Mouse (Mus musculus): ENCODE measurements at regions not wholly inside any gene's neighbourhood (a gene's known extent, or its start where the extent isn't known, plus 50 kb on each side); places are given as distances from the start of the nearest gene placed in this dataset.

DNA sequence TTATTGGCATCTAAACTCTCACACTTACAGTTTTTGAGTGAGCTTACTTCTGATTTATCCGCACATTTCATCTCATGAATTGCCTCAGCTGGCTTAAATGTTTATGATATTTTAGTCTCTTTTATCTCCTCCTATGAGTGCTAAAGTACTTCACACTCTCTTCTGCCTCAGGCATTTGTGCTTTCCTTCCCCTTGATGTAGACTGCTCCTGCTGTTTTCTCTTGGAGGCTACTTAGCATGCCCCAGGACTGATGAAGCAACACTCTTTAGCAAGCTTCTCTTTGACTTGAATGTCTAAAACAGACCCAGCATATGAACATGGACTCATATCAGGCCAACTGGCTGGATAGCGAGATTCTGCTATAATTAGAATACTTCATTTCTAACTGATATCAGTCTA, 882.8 kb downstream of the Tecrl start:
- DNase-seq (ENCODE audit: low read depth, low spot score), result no peak

DNA sequence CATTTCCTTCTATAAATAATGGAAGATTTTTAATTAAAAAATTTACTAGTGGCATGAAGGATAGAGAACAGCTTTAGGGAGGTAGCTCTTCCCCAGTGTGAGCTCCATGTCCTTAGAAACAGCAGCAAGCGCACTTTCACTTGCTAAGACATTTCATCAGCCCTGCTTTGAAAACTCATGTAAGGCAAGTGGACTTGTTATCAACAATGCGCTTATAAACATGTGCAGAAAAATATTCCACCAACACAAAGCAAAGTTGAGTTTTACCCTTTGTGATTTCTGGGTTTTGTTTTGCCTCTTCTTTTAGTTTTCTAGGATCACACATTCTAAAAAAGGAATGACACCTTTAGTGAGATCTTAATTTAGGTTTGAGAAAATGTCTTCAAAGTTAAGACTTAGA, 890.7 kb downstream of the Tecrl start:
- DNase-seq (ENCODE audit: low read depth, low spot score), result no peak

DNA sequence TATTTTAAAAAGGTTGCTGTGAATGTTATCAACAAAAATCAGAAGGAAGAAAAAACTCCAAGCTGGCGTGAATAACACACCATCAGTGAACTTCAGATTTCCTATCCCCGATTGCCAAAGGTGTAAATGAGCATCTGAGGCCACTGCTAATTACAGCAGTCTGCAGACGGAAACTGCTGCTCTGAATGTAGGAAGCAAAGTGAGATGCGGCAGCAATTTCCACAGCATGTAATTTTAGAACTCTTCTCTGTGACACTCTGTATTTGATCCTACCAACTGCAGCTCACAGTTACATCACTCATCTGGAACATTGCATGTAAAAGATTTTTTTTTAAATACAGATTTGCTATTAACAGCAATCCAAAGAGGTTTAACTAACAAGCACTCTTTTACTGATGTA, 913.7 kb downstream of the Tecrl start:
- DNase-seq (ENCODE audit: low read depth, low spot score), result no peak

DNA sequence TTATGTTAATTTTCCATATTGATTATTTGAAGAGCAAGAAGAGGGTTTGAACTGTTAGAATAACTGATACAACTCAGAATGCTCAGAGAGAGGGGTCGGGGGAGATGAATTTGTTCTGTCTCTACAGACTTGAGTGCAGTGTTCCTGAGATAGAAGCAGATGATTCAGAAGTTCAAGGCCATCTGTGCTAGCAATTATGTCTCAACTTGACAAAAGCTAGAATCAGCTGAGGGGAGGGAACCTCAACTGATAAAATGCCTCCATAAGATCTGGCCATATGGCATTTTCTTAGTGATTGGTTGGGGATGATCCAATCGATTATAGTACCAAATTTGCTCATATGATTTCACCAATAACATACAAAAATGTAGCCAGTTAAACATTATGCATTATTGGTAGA, 914.9 kb downstream of the Tecrl start:
- DNase-seq (ENCODE audit: low read depth, low spot score), result no peak

DNA sequence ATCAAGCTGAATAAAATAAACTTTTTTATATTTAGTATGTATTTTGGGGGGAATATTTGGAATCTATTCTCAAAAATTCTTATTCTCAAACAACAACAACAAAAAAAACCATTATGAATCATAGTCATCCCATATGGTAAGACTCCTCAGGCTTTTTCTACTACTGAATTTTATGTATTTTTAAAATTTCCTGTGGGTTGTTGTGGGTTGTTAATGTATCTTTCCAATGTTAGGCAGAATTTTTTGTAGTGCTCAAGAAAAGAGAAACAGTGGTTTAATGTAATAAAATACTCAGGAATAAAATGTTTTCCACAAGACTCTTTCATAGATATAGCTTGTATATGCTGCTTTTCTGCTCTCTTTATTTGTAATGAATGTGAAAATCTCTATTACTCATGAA, 934.6 kb downstream of the Tecrl start:
- no peak for DNase-seq (ENCODE audit: low read depth, low spot score)

DNA sequence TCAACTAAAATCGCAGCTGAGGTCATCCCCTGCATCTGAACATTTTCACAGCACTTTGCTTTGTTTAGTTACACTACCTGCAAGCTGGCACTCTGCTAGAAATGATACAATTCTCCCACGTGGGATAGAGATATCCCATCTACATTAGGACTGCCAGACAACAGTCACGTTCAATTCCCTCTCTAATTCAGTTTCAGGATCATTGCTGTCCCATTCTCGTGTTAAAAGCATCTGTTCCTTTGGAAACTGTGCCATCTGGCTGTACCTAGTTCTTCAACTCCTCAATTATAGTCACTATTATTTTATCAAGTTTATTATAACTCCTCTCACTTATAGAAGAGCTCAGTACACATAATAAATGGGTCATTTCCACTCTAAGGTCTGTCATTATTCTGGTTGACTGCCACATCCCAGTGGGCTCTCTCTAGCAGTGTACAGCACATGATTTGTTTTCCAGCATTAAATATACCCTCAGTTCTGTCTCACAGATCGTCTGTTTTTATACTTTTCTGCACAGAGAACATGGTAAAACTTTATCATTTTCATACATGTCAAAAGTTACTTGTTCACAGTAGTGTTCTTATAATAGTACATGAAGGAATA, 958.3 kb downstream of the Tecrl start:
- DNase-seq (ENCODE audit: low read depth, low spot score), result no peak

DNA sequence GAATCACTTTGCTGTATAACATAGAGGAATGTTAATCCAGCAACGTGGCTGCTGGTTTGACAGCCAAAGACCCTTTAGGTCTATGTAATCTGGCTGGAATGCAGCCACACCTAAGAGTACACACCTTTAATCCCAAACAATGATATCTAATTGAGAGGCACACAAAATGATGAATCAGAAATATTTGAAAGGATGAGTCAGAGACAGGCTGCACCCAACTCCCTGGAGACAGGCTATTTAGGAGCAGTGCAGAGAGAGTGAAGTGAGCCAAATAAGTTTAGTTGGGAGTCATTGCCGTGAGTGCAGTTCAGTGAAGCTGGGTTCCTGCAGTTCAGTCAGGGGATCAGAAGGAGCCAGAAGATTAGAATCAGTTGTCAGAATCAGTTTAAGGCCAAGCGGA, 993.4 kb downstream of the Tecrl start:
- DNase-seq (ENCODE audit: low read depth, low spot score), result no peak

DNA sequence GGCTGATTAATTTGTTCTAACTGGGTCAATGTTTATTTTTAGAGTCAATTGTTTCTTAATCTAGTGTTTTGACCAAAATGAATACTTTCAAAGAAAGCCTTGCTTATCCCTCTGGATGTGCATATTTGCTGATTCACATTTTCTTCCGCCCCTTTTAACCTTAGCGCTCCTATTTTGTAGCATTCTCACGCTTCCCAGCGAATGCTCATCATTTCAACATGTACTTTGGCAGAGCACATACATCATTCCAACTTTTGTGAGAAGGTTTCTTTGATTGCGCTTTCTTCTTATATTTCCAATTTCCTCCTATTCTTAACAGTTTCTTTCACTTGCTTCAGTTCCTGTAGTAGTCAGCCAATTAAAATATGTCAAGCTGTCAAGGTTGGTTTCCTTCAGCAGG, 998.7 kb downstream of the Tecrl start:
- DNase-seq (ENCODE audit: low read depth, low spot score), result no peak

DNA sequence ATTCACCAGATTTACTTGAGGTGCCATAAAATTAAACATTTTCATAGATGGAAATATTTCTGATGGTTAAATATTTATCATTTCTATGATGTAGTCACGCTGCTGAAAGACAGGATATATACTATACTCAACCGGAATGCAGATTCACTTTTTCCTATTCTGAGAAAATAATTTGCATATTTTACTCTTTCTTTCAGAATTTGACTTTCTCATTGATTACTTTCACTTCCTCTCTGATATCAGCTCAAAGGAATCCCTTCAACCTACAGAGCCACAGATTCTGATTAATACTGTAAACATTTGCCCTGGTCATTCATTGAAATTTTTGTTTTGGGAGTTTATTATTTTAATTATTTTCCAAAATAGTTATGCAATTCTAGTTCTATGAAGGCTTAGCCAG, 1003.9 kb downstream of the Tecrl start:
- no peak for DNase-seq (ENCODE audit: low read depth, low spot score)

DNA sequence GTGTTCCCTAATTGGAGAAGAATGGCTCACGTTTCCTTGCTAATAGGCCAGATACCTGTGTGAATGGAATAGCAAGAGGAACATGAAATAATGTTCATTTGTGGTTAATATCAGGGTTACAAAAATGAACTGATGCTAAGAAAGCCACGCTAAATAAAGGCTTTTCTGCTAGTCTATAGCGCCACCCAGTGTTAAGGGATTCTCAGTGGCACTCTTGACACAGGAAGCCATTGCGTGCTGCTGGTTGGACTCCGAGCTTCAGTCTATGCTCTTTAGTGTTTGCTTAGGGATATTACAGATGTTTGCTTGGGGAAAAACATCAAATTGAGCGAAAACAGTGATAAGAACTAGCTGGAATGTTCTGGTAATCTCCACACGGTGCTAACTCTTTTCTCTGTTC, 1008.3 kb downstream of the Tecrl start:
- DNase-seq (ENCODE audit: low read depth, low spot score), result peak; percentile 61

DNA sequence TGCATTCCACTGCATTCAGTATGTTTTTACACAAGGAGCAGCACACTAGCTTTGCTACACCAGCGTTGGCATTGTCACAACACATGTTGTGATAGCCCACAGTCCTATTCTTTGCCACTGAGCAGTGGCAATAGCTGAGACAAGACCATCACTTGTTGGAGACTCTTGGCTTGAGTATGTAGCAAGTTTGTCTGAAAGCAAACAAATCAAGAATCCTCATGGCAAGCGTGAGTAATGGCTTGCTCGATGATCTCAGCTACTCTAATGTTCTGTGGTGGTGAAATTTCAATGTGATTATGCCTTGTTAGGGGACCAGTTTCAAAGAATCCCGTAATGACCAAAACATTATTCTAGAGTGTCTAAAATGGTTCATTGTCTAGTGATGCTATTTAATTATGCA, 1030.6 kb downstream of the Tecrl start:
- no peak for DNase-seq (ENCODE audit: low read depth, low spot score)

DNA sequence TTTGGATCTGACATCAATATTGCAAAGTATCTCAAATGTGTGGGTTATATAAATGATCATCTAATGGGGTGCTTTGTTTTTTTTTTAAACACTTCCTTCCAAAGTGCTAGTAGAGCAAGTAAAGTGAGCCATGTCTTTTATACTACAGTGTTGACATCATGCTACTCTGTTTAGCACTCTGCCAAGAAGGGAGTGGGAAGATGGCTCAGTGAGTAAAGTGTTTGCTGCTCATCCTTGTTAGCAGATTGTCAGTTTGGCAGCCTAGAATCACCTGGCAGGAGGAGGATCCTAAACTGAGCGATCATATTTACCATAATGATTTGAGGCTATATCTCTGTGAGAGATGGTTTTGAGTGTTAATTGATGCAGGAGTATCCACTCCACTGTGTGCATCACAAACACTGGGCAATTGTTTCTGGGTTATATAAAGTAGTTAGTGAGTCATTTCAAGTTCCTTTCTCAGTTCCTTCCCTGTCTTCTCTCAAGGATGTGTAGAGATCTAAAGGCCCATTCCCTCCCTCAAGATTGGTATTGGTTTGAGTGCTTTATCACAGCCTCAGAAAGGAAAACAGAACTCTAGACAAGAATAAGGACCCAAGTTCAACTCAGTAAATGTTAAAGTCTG, 1035.2 kb downstream of the Tecrl start:
- DNase-seq (ENCODE audit: low read depth, low spot score), result no peak

DNA sequence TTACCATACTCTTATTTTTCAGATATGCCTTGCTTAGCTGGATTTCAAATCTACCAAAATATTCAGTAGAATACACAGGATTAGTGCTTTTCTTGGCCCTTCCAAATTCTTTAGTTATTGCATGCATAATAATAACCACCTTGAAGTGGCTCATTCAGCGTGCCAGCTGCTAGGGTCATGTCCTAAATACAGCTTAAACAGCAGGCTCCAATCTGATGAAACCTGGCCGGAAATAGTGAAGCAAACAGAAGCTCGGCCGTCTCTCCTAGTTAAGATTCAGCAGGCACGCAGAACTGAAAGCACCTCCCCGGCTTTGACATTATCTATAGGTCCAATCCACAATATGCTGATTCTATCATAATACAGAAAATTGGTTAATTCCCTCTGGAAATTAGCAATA, 1042.9 kb downstream of the Tecrl start:
- DNase-seq (ENCODE audit: low read depth, low spot score), result no peak

DNA sequence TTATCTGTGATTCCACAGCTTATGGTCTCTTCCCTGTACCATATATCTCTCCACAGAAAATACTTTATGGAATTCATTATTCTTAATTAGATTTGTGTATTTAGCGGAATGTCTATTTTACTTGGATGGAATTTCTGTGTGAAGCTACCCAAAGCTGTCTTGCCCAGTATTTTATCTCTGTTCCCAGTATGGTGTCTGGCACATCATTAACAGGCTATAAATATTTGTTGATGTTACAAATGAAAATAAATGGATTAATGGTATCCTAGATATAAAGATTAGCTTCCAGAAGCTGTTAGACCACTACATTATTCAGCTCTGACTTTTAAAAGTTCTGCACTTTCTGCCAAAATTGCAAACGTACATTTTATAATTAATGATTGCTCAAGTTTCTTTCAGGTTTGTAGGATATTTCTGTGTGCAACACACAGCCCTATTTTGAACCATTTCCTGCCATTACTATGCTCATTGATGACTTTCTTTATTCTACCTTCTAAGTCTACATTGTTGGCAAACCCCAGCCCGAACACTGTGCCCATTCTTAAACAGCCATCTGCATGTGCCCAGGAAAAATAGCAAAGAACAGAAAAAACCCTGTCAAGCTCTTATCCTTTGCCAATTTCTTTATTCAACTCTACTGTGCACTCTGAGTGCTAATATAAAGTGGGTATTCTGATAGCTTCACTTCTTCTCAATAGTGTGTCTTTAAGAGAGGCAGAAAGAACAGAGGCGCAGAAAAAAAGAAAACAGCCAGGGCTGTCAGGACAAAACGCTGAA, 1066.7 kb downstream of the Tecrl start:
- DNase-seq (ENCODE audit: low read depth, low spot score), result no peak

DNA sequence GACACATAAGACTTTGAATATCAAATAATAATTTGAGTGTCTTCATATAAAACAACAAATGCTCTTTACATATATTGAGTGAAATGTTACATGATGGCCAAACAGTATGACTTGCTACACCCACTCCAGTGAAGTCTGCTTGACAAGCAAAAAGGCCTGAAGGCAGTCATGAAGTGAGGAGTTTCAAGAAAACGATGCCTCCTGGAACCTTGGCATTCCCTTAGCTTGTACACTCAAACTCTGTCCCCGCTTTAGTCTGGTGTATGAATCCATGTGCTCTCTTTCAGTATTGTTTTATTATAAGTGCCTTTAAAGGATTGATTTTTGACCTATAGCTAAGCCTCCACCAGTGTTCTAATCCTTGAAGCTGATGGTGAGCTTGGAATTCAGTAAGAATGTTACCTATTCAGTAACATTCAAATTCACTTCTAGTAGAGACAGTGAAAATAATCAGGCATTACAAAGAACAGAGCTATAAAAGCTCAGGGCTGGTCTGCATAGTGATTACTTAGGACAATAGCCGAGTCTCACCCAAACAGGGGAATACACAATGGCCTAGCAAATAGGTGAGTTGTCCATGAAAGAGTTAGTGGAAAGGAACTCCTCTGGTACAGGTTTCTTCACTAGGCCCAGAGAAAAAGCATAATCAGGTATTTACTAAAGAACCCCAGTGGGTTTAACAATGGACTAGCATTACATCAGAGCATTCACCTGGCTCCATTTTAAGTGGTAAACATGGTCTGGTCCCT, 1101.5 kb downstream of the Tecrl start:
- peak; percentile 88 for DNase-seq (ENCODE audit: low read depth, low spot score)

DNA sequence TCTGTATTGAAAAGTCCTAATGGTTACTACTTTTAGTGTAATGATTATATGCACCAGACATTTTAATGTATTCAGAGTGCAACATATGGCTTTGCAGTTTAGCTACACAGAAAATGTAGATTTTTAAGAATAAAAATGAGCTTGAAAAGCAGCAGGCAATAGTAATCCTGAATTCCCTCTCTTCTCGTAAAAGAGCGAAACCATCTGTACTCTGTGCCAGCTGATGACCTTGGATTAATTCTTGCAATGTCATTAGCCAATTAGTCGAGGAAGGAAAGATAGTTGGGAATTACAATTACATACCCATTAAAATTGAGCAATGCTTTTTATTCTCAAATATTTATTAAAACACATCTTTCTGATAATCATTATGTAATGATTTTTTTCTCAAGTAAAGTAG, 1128.7 kb downstream of the Tecrl start:
- DNase-seq (ENCODE audit: low read depth, low spot score), result no peak

DNA sequence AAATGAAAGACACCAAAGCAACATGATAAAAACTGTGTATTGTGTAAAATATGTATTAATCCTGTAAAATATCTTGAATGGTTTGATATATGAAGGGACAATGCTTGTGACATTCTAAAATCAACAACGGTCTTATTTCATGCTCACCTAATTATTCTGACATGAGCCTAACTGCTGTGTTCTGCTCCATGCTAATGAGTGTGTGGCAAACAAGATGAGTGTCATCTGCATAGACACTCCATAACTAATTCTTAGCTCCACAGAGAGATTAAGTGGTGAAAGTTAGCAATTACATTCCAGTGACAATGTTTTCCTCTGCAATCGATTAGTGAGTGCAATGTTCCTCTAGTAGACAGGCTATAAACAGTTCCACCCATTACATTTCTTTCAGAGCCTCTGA, 1131.4 kb downstream of the Tecrl start:
- DNase-seq (ENCODE audit: low read depth, low spot score), result no peak

DNA sequence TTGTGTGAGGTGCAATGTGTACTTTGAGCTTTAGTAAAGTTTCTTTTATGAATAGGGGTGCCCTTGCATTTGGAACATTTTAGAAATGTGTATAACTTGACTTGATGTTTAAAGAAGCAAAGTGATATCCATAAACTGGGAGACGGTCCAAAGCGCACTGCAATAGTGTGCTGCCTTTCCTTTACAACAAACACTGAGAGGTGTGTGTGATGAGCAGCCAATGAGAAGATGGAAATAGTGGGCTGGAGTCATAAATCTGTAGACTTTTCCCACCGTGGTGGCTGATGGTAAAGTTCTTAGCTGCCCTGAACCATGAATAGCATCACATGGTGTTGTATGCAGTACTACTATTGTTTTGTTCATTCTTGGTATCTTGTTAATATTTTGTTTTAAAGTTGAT, 1151.4 kb downstream of the Tecrl start:
- no peak for DNase-seq (ENCODE audit: low read depth, low spot score)

Data from ES-CJ7 (cell line).